Mouse (Mus musculus) natural killer cell, adult 2 months (primary cell): ENCODE data around the gene Mpdu1.
"Not testable (repeated sequence)": the region's sequence is repeated elsewhere in the genome, so short reads cannot be mapped to it uniquely, and the experiment has no call there.

Source experiments
- DNase-seq, 2 experiments: peaks; one replicate each; pipeline ENCODE4 v3.0.0; 2022; ENCODE audit warnings: low spot score in 2 of 2

Mpdu1 gene

DNA sequence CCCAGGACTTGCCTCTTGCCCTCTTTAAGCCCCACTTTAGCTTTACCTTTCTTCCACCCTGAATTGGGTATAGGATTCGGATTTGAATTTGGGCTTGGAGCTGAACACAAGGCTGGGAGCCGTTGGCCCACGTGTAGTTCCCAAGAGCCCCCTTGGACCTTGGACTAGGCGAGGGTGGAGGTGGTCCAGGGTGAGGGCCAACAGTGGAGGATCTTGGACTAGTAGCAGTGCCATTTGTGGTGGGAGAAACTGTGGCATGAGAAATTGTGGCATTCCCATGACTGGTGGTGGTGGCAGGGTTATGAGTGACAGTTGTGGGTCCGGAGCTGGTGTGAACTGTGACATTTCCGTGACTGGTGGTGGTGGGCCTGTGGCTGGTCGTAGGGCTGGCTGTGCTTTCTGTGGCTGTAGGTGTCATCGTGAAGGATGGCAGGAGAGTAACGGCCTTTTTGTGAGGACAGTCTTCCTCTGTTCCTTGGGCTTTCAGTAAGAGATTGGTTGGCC lies 3.1 kb upstream of the Mpdu1 start:
- DNase-seq = peak in 1 of 2 experiments; percentile 45

DNA sequence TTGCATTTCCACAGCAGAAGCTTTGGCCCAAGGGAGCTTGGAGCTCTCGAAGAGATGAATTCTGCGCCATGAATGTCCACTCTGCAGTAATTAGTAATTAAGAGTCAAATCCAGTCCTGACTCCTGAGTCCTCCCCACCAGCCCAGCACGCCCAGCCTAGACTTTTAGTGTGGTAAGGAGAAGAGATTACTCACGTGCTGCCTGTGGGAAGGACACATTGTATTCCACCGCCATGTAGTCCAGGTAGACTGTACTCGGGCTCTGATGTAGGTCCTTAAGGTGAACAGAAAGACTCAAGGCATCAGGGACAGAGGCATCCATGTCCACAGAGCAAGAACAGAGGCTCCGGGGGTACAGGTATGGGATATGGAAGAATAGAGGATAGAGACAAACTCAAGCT lies 2.4 kb upstream of the Mpdu1 start:
- DNase-seq = no peak

DNA sequence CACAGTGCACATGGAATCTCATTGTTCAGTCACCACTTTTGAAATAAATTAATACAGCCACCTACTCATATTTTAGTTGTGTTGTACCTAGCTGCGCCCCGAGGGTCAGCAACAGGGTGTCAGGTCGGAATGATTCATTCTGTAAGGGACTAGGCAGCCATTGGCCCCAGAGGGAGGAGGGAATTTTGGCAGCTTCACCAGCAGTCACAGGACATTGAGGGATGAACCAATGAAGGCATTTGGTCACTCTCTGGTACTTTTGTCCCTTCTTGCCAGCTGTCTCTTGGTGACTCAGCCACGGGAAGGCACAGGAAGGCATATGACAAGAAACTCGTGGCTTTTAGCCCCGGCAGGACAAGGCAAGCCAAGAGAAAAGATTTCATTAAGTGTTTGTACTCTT lies 1.4 kb upstream of the Mpdu1 start:
- DNase-seq = no peak

DNA sequence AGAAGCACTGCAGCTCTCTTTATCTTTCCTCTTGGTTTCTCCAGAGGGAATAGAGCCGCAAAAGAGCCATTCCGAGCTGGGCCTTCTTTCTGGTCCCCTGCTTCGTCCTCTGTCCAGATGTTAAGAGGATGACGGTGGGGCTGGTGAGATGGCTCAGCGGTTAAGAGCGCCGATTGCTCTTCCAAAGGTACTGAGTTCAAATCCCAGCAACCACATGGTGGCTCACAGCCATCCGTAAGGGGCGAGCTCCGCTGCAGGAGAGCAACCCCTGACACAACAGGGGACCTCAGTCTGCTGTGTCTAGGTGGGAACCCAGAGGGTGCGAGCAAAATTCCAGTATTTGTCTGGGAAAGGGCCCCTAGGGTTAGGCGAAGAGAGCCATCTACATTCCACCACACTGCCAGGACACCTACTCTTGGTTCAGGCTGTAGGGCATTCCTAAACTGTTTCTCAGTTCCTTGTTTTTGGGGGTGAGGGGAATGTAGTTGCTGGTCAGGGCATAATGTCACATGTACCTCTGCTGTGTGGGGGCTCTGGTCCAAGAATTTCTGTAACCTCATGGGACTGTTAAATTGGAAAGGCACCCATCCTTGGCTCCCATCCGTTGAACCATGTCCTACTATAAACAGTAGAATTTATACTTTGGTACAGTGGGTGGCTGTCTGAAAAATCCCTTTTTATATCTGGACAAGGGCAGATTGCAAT lies 677 bp upstream of the Mpdu1 start:
- DNase-seq = no peak

DNA sequence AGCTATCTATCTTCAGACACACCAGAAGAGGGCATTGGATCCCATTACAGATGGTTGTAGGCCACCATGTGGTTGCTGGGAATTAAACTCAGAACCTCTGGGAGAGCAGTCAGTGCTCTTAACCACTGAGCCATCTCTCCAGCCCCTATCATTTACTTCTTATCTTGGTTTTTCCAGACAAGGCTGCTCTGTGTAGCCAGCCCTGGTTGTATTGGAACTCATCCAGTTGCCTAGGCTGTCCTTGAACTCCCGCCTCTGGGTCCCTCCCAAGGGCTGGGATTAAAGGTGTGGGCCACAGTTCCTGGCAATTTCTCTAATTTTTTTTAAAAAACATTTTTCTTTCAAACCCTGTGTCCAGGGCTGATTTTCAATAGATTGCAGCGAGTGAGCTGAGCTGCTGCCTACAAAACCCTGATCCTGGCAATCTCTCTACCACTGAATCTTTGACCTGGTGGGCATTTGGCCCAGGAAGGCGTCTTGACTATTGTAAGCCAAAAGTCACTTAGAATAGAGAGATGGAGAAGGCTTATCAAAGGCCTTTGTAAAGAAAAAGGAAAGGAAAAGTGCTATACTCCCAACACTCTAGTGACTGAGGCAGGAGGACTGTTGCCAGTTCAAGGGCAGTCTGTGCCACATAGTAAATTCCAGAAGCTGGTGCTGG lies 1.1 kb downstream of the Mpdu1 start:
- DNase-seq = no peak

DNA sequence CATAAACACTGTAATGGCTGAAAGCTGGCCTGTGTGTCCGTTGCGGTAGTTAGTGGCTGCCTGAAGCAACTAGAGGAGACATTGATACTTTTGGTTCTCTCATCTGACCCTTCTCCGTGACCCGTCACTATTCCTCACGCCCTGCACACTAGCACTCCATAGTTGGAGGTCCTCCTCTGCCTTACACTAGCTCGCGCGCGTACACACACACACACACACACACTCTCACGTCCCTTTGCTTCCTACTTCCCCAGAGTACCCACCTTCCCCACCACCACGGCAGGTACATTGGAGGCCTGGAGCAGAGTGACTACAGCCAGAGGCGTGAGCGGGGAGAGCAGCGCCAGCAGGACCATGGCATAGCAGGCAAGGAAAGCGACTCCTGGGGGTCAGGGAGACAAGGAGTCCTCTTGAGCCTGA lies 5.0 kb downstream of the Mpdu1 start:
- DNase-seq = no peak

DNA sequence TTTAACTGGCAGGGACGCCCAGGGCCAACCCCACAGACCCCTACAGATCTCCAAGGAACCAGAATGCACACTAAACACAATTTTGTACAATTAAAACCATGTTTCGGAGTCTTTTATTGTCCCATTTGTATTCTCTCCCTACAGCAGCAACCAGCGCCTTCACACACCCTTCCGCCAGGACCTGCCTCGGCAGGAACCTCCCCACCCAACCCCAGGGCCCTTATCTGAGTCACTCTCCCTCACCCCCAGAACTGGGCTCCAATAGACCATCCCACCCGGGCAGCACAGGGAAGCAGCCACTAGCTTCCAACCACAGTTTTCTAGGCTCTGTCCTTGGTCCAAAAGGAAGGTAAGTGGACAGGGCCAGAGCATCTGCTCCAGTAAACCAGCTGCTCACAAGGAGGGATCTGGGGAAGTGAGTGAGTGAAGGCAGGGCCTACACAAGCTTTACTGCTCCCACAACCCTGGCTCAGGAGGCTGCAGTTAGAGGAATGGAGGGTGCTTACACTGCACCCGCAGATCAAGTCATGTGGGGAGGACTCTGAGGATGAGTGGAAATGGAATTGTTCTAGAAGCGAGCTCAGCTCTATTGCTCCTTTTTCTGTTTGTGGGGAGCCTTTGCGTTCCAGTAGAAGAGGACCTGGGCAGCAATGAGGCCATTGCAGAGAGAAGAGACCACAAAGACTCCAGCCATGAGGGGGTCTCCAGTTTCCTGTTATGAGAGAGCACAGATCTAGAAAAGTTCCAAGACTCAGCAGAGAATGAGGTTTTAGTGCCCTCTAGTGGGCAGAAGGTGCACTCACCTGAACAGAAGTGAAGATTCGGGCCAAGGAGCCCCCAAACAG lies 5.6 kb downstream of the Mpdu1 start:
- peak; percentile 56 to 61 for DNase-seq

DNA sequence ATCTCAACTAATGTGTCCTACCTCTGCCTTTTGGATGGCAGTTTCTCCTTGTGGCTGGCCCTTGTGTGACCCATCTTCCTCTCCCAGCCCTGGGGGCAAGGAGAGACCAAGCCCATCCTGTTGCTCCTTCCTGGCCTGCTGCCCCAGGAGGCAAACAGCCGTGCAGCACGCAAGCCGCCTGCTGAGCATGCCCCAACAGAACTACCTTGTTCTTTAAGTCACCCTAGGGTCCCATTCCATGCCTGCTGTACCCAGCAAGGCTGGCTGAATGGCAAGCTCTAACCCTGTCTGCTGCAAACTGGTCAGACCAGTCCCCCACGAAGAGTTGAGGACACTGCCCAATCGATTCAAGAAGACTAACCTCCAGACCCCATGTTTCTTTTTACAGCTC lies 6.4 kb downstream of the Mpdu1 start:
- no peak for DNase-seq

DNA sequence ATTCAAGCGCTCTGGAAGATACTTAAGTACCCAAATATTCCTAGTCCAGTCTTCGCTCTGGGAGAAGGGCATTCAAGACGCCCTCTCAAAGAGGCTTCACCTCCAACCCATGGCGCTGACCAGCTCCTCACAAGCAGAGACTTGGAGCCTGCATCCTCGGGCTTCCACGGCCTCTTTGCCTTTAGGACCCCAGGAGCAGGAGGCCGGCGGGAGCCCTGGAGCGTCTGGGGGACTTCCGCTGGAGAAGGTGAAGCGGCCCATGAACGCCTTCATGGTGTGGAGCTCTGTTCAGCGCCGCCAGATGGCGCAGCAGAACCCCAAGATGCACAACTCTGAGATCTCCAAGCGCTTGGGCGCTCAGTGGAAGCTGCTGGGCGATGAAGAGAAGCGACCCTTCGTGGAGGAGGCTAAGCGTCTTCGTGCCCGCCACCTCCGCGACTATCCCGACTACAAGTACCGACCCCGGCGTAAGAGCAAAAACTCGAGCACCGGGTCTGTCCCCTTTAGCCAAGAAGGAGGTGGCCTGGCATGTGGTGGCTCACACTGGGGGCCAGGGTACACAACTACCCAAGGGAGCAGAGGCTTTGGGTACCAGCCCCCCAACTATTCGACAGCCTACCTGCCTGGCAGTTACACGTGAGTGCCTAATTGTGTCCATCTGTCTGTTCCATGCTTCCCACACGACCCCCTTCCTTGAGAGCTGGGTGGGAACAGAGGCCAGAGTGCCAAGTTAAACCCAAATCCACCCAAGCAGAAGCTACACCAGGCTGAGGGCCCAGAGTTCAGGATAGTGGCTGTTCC lies 7.0 kb downstream of the Mpdu1 start, which contains the start of gene Sox15:
Gene Sox15 (plus strand): TSS at position 51 of the 801 bp plus-strand sequence.
- no peak for DNase-seq

DNA sequence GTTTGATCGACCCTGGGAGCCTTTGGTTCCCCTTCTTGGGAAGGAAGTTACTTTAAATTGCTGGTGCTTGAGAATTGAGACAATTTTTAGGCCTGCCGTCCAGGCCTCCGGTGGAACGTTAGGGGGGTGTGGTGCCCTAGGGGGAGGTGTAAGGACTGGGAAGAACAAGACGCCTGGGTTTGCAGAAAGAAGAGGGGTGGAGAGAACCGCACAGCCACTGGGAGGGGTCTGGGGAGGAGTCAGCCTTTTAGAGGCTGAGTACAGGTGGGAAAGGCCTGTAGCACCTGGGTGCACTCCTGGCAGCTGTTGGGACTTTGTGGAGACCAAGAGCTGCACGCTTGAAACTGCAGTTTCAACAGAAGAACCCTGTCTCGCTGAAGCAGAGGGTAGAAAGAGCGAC lies 7.7 kb downstream of the Mpdu1 start:
- DNase-seq = no peak

DNA sequence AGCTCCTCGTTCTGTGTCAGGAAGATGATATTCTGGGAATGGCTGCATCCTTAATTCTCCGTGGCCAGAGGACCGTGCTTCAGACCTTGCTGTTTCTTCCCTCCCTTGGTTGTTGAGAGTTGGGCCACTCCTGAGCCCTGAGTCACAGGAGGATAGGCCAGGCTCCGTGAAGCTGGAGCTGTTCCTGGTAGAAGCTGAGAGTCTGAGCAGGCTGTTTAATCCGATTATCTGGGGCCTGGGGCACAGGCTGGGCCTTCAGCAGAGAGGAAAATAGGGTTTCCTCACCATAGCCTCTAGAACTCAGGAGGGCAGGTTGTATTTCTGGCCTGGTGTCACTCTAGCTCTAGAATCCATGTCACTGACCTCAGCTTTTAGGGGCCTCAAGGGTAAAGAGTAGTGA lies 9.0 kb downstream of the Mpdu1 start:
- no peak for DNase-seq

DNA sequence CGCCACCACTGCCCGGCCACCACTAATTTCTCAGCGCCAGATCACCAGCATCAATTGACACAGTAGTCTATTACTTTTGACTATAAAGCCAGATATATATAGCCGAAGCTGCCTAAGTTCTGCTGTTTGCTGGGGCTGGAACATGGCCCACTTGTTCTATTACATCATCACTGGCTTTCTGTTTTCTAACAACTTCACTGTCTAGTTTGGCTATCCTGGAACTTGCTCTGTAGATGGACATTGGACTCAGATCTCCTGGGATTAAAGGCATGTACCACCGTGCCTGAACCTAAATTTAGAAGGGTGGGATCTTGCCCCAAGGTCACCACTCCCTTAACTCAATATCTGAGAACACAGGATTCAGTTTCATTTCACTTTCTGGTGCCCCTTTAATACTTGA lies 16.6 kb downstream of the Mpdu1 start:
- DNase-seq = no peak

DNA sequence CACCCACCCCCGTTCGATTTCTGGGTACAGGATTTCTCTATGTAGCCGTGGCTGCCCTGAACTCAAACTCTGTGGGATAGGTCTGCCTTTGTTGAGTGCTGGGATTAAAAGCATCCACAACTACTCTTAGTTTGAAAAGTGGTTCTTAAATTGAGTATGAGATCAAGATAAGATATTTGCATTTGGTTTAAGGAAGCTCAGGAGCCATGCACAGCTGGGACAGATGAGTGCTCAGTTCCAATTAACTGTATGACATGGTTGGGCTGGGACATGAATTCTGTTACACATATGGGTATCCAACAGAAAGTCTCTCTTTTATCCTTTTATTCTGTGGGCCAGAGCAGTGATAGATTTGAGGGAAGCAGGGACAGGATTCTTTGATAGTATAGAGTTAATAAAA lies 27.0 kb downstream of the Mpdu1 start:
- DNase-seq = no peak

DNA sequence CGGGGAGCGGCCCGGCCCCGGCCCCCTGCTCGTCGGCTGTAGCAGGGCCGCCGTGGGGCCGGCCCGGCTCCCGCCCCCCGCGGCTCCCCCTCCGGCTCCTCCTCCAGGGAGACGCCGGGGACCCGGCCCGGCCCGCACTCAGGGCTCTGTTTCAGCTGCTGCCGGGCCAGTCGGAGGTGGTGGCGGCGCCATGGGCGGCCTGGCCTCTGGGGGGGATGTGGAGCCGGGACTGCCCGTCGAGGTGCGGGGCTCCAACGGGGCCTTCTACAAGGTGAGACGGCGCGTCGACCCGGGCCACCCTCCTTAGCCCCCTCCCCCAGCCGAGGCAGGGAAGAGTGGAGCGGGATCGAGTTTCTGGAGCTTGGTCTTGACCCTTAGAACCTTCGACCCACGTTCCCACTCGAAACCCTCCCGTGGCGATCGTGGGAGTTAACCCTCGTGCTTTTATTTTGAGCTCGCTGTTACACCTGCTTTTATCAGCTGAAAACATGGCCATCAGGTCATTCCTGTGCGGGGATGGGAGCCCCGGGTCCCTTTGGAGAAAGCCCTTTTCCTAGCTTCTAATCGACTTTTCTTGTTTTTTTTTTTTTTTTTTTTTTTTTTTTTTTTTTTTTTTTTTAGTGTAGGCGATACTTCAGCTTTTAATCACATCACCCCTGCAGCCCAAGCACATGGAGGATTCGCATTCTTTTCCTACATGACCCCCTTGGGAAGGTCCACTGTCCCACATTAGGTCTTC lies 29.1 kb downstream of the Mpdu1 start:
- no peak for DNase-seq

DNA sequence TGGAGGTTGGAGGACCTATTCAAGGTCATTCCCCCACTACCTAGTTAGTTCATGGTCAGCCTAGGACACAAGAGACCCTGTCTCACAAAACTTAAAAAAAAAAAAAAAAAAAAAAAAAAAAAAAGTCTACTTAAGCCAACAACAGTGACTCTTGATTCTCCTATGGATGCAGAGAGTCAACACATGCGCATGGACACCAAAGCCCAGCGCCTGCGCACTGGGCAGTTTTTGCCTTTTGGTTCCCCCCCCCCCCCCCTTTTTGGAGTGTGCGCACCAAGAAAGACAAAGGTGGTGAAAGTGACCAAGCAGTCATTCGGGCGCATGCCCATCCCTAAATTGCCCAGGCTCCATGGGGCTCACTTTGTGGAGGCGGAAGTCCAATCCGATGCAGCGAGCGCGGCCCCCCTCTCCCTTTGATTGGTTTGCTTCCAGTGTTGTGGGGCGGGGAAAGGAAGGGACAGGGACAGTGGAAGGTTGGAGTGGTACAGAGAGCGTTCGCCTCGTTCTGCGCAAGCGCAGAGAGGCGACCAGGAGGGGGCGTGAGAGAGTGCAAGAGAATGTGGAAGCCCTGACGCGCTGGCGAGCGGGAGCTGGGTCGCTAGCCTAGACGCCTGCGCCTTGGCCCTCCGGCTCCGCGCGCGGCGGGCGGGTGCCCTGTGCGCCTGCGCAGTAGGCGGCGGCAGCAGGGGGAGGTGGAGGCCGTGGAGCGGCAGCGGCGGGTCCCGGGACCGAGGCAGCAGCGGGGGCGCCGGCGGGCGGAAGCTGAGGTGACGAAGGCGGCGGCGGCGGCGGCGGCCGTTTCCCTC lies 30.0 kb downstream of the Mpdu1 start, which contains the start of gene Fxr2:
Gene Fxr2 (plus strand): TSS at position 707 of the 806 bp plus-strand sequence.
- peak; percentile 100 for DNase-seq

DNA sequence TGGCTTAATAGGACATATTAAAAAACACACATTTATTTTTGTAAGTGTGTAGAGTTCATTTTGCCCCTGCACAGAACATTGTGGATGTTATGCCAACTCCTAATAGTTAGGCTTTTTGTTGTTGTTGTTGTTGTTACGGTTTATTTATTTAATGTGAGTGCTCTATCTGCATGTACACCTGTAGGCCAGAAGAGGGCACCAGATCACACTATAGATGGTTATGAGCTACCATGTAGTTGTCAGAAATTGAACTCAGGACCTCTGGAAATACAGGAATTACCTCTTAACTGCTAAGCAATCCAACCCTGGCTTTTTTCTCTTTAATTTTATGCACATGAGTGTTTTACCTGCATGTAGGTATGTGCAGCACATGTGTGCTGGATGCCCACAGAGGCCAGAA lies 32.6 kb downstream of the Mpdu1 start:
- DNase-seq = no peak

DNA sequence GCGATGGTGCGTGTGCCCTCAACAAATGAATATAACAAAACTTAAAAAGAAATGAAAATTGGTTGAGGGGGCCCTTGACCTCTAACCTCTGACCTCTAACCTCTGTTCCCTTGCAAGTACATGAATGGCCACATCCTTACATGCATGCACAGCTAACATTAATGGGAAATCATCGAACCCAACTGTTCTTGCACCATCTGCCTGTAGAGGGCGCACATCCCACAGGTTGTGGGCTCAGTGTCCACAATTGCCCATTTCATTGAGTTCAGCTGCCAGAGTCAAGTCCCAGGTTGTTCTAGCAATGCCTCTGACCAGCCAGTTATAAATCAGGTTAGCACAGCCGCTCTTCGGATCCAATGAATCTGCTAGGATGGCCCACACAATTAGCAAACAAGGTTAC lies 34.2 kb downstream of the Mpdu1 start:
- peak; percentile 71 to 80 for DNase-seq

DNA sequence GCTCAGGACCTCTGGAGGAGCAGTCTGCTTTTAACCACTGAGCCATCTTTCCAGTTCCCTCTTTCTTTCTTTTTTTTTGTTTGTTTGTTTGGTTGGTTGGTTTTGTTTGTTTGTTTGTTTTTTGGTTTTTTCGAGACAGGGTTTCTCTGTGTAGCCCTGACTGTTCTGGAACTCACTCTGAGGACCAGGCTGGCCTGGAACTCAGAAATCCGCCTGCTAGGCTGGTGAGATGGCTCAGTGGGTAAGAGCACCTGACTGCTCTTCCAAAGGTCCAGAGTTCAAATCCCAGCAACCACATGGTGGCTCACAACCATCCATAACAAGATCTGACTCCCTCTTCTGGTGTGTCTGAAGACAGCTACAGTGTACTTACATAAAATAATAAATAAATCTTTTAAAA lies 38.1 kb downstream of the Mpdu1 start:
- not testable (repeated sequence) for DNase-seq

DNA sequence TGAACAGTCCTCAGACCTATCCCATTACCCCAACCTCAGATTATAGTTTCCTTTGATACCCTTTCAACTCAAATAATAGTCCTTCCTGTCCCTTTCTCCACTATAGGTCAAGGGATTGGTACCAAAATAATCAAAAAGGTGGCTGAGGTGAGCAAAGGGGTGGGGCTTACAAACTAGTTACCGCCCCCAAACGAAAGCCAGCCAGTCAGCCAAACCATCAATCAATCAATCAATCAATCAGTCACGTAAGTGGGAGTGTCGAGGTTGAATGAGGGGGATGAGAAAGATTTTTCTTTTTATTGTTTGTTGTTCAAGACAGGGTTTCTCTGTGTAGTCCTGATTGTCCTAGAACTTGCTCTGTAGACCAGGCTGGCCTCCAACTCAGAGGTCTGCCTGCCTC lies 39.4 kb downstream of the Mpdu1 start:
- DNase-seq = no peak

DNA sequence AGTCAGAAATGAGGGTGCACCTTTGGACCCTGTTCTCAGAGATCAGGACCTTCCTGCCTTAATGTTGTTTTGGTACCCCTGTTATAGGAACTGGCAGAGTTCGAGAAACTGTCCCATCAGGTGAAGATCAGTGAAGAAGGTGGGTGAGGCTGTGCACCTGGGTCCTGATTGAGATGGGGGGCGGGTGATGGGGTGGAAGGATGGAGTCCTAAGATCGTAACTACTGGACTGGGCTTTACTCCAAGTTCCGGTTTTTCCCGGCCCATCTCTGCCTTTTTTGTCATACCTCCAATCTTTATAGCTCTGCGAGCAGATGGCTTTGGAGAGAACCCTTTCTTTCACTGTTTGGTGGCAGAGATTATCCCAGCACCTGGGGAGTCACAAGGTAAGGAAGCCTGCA lies 40.0 kb downstream of the Mpdu1 start:
- DNase-seq = no peak
